Mouse (Mus musculus) kidney, adult 2 months (tissue): Measurements from ENCODE around the gene Stard7.

ENCODE experiments used
- CTCF ChIP-seq: fragments of 200-500 bp; conservative IDR thresholded peaks from 2 replicates; pipeline ENCODE4 v1.5.1; 2011; ENCODE audit warnings: low read depth, mild to moderate bottlenecking, control low read depth, low read length, moderate library complexity, mixed read lengths; ENCODE audit not compliant: insufficient read depth, insufficient read length
- POLR2A ChIP-seq: fragments of 200-500 bp; IDR thresholded peaks from one replicate; pipeline ENCODE4 v1.6.1; 2011; ENCODE audit warnings: low read depth, low read length, control low read depth

- TF ChIP-seq CTCF (no peak), POLR2A (no peak)
These were observed 18.6 kb upstream of the Stard7 start for GRCm38 (mm10) chr2:127251457-127251856.
